Mouse (Mus musculus) retina, postnatal 7 days (tissue): ENCODE data around the gene Cuedc2.
A peak's percentile ranks its signal among the peaks of the same experiment; 100 is the strongest.

Experiments used
- DNase-seq: peaks from one replicate; pipeline ENCODE4 v3.0.0-alpha.2; 2012; ENCODE audit warnings: low read depth, low spot score

Gene Cuedc2

DNA sequence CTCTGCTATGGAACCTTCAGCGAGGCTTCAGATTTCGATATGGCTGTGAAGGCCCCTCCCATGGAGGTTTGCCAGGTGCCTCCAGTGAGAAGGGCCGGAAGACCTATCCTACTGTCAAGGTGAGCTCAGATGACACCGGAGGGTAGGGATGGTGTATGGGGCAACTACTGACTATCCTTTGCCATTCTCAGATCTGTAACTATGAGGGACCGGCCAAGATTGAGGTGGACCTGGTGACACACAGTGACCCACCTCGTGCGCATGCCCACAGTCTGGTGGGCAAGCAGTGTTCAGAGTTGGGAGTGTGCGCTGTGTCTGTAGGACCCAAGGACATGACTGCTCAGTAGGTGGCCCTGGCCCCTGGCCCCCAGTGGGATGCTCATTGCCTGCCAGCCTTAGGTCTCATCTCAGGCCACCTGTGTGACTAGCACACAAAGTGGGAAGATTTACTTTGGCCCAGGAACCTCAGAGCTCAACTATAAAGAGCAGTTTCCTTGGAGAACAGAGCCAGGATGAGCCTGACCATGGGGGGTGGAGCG is 31.7 kb downstream of the Cuedc2 start:
- no peak for DNase-seq

DNA sequence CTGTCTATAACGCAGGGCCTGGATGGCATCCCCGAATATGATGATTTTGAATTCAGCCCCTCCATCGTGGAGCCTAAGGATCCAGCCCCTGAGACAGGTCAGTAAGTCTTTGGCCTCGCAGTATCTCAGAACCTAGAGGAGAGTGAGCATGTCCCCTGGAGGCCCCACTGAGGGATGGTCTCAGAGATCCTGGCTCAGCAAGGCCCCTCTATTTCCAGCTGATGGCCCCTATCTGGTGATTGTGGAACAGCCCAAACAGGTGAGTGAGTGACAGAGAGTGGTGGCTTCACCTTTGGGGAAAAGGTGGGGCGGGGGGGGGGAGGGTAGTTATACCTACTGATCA is 32.3 kb downstream of the Cuedc2 start:
- DNase-seq, result no peak

DNA sequence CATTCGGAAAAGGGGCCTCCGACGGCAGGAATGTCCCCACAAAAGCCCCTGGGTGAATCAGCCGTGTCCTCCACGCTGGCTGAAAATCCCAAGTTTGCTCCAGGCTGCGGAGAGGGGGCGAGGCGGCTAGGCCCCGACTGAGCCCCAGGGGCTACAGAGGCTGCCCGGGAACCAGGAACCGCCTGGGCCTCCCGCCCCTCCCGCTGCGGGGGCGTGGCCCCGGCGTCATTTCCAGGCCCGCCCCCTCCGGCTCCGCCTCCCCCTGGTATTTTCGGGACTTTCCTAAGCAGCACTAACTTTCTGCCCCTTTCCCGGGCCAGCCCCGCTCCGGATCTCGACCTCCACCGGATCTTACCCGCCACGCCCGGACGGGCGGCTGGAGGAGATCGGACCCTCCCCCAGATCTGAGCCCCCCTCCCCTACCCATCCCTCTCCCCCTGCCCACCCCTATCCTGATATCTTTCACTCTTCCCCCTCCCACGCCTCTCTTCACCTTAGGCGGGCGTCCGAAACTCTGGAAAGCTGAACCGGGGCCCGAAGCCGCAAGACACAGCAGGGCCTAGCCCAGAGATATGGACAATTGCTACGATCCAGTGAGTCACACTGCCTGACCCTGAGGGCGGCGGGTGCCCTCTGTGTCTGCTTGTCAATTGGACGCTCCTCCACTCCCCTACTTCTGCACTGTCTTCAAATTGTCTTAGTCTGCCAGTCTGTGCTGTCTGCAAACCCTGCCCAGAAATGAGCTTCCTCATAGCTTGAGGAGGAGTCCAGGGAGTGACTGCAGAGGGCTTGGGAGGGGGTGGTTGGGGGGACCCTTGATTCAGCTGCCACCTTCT is 32.9 kb downstream of the Cuedc2 start:
- no peak for DNase-seq

DNA sequence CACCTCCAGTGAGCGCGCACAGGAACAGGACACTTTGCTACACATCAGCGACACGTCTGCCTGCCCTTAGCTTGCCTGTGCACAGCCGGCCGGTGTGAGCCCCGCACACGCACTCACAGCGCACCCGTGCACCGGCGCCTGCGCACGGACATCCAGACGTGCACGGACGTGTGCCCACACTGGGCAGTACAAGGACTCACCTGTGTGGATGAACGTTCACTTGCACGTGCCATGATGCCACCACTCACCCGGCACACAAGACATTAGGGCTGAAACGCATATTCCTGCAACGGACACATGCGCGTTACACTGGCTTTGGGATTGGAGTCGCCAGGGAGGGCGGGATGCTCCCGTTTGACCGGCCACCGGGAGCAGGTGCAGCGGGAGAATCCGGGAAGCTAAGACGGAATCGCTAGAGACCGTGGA is 33.6 kb downstream of the Cuedc2 start:
- DNase-seq, result no peak

DNA sequence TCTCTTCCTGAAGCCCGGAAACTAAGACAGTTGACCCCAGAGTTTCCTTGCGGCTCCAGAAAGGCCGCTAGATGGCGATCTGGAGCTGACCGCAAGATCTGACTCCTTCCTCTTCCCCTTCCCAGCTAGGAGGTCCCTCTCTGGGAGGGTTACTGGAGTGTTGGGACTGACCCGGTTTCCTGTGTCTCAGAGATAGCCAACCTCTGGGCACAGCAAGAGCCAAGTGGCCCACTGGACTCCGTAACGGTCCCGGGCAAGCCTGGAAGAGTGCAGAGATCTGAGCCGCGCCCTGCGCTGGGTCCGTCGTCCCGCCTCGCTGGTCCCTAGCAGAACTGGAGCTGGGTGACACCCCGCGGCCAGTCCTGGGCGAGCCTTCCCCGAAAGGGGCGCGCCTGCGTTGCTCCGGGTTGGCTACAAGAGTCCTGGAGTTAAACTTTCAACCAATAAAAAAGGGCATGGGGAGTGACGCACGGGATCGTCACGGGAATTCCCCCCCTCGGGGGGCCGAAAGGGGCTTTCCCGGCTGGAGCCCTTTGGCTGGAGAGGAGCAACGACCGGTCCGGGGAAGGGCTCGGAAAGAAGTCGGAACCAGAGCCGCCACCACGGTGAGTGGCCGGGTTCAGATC is 34.2 kb downstream of the Cuedc2 start, which contains the start of gene Nfkb2:
Gene Nfkb2, plus strand, starts transcription at position 105 of the 626 bp plus-strand sequence.
- peak; percentile 69 for DNase-seq

DNA sequence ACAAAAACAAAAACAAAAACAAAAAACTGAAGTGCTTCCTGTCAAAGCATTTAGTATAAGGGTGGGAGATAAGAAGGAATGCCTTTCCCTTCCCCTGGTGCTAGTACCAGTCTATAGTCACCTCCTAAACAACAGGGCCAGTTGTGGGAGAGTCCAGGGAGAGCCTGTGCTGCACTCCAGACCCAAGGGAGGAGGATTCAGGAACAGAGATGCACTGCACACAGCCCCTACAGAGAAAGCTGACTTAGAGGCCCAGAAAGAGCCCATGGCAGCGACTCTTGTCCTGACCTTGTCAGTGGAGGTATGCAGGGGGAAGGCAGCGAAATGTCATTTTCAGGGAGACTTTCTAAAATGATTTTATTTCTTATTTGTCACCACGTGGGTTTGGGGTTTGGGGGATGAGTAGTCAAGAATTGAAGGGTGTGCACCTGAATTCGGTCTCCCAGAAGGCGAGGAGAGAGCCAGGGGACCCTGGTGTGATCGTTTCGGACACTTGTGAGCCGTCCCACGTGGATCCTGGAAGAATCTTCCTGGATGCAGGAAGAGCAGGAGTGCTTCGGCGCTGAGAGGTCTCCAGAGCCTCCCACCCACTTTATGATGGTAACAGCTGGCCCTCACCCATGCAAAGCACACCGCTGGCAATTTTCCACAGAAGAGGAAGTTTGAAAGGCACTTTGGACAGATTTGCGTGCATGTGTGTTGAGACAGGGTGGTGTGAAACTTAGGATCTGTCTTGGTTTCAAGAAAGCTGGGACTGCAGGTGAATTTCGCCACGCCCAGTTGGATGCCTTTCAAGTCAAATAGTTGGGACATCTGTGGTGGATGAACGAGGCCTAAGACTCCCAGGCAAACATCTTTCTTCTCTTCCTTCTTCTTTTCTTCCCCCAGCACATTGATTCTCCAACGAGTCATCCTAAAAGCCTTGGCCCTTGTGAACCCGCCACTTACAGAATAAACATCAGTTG is 35.0 kb downstream of the Cuedc2 start:
- no peak for DNase-seq

DNA sequence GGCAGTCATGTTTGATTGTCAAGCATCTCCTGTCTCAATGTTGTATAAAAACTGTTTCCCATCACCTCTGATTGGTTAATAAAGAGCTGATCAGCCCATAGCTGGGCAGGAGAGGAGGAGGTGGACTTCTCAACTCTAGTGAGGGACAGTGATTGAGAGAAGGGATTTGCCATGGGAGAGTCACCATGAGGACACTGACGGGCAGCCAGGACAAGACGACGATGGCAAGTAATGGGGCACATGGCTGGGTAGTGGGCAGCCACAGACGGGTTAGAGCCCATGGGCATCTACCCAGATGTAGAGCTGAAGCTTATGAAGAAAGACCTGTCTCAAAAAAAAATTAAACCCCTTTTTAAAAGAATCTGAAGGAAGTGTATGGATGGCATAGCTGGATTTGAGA is 36.0 kb downstream of the Cuedc2 start:
- DNase-seq, result no peak

DNA sequence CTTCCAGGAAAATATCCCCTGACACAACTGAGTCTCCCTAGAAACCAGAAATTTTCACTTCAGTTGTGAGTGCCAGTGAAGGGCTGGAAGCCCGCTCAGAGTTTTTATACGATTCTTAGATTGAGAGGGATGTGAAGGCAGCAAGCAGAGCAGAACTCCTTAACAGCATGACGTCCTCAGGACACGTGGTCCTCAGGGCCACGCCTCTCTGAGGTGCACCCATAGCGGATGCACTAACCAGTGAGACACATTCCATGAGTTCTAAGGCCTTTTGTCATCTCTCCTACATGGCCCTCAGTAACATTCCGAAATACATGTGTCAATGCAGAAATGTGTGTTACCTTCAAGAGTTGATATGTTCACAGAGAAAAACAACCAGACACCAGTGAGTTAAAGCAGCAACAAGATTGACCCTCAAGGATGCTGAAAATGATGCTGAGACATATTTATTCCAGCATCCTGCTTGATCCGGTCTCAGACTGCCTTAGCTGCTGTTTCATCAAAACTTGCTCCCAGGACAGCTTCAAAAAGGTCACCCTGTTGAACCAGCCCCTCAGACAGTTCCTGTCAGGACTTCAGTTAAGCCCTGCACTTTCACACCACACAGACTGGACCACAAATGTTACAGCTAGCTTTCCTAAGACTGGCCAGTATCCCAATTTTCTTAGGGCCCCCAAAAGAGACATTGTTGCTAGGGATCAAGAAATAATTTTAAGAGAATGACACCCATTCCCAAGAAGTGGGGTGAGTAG is 38.0 kb downstream of the Cuedc2 start:
- no peak for DNase-seq

DNA sequence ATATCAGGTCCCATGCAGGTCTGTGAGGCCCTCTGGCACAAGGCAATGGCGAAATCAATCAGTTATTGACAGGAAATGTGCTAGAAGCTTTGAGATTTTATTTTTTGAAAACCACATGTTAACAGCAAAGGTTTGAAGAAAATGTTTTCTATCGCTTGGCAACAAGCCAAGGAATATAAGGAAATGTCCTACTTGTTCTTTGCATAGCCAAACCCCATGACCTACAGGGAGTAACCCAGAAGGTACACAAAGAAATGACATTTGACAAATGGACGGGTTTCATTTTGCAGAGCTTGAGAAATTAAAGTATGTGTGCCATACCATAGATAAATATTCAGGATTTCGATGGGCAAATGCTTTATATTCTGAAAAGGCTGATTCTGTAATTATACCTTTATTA is 41.6 kb downstream of the Cuedc2 start:
- DNase-seq, result no peak

DNA sequence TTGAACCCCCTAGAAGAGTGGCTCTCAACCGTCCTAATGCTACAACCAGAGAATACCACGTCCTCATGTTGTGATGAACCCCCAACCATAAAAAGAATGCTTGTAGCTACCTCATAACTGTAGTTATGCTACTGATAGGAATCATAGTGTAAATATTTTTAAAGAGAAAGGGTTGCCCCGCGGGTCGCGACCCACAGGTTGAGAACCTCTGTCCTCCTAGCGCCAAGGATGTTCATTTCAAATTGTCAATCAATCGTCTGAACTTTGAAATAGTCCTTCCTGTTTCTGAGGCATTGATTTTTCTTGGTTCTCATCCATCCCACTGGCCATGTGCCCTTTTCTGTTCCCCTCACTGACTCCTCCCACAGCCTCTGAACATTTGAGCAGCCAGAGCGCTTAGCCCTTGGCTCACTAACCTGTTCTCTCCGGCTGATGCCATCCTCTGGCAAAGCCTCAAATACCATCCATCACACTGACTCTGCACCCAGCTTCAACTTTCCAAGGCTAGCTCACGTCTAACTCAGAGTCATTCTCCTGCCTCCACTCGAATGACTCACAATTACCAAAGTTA is 47.9 kb downstream of the Cuedc2 start:
- DNase-seq, result no peak

DNA sequence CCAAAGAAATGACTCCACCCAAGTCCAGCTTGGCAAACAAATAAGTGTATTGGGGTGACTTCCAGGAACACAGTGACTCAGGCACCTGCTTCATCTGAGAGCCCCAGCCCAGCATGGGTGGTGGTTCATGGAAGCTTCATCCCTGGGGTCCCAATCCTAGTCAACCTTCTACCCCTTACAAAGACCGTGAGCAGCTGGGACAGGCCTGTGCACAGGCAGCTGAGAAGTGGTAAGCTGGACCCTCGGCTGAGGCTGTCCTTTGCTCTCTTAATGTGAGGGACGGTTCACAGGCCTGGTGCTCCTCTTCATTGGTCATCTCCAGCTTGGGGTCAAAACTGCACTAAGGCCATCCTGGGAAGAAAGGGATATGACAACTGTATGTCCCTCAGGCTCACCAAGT is 50.9 kb downstream of the Cuedc2 start:
- no peak for DNase-seq

DNA sequence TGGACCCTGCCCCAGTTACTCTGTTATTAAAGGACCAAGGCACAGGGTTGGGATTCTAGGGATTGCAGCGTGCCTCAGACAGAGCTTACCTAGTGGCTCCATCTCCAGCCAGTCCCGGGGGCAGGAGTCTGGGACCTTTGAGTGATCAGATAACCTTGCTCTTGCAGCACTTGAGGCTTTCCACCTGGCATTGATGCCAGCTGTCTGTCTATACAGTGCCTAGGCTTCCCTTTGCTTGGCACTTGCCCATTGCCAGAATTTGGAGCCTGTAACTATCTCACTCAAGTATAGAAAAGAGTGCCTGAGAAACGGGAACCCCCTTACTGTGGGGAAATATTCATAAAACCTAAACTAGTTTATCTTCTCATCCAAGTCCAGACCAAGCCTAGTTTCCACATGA is 51.6 kb downstream of the Cuedc2 start:
- no peak for DNase-seq

DNA sequence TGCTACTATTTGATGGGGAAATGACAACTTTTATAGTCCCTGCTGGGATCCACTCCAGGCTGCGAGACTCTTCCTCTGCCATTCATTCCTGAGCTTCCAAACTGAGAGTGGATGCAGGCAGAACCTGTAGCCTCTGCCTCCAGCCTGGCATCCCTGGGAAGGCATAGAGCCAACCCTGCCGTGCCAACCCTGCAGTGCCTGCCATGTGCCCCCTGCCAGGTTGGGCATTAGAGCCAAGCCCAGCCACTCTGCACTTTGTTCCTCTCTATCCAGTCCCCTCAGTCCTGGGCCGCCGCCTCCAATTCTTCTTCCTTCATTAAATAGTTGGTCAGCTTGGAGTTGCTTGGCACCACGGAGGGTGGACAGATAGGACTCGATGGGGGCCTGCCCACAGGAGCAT is 52.5 kb downstream of the Cuedc2 start:
- DNase-seq, result no peak

DNA sequence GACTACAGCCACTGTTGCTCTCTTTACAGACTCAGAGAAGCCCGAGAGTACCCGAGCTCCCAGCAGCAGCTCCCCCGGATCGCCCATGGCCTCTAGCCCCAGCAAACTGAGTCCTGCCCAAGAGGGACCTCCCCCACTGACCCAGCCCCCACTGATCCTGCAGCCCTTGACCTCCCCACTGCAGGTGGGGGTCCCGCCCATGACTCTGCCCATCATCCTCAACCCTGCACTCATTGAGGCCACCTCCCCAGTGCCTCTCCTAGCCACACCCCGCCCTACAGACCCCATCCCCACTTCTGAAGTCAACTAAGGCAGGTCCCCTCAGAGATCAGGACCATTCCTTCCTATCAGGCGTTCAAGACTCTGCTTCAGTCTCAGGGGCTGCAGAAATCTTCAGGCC is 52.9 kb downstream of the Cuedc2 start:
- no peak for DNase-seq

DNA sequence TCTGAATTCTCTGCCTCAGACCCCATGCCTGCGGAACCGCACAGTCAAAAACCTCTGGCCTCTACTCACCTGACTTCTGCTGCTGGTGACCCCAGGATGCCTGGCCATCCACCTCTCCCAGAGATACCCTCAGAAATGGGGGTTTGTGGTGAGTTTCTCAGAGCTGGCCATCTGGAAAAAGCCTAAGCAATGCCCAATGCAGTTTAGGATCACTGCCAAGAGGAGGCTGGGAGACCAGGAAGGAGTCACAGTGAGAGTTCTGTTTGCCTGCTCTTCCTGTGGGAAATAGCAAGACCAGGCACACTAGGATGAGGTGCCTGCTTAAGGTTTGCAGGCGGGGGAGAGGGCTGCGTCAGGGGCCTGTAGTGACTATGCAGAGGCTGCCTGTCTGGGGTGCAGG is 53.8 kb downstream of the Cuedc2 start:
- no peak for DNase-seq

DNA sequence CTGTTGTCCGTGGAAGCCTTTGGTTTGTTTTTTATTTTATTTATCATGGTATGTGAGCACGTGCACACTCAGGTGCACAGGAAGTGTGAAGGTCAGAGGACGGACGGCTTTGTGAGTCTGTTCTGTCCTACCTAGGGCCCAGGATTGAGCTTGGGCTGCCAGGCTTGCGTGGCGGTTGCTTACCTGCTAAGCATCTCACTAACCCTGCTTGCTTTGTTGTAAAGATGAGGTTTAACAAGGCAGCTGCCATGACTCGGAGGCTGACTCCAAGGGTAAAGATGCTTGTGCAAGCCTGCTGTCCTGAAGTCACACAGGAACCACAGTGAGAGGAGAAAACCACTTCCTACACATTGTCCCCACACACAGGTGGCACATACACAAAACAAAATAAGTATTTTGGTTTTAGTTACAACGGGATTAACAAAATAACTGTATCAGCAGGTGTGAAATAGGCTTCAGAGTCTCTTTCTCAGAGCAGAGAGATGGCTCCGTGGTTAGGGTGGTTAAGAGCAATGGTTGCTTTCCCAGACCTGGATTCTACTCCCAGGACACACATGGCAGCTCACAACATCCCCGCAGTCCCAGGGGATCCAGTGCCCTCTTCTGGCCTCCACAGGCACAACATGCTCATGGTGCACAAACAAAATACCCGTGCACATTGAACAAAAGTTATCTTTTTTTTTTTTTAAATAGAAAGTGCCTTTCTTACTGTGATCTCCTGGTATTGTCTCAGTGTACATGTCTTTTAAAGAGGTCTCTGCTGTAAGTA is 56.2 kb downstream of the Cuedc2 start:
- DNase-seq, result no peak
